Mouse (Mus musculus) cerebral cortex, adult 2 months (tissue): ENCODE results near the gene Hoxd9.

Experiments used
- WGBS: fragments of 180-500 bp; shearing (Covaris S2); methylation state at CpG from one replicate; pipeline ENCODE4 v1.1.7; 2018; 5-methylcytosine and 5-hydroxymethylcytosine counted together

Gene Hoxd9

DNA sequence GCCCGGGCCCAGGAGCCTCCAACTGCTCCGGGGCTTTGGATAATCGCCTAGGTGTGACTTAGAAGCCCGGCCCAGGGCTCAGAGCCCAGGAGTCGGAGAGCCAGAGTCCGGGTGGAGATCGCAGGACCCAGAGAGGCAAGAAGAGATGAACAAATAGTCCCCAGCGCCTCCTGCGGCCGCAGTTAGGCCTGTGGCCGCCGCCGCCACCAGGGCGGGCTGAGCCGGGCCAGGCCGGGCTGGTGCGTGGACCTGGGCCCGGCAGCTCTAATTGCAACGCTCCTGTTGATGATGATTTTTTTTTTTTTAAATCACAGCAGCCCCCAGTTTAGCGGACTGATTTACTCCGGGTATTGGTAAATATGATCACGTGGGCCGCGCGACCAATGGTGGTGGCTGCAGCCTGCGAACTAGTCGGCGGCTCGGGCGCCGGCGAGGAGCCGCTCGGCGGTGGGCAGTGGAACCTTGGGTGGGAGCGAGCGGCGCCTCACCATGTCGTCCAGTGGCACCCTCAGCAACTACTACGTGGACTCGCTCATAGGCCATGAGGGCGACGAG is at the start of gene Hoxd9:
Gene Hoxd9 (plus strand): TSS at position 161 of the 555 bp plus-strand sequence.
- WGBS, result under 1% methylated on average over 43 of the region's 43 CpGs

DNA sequence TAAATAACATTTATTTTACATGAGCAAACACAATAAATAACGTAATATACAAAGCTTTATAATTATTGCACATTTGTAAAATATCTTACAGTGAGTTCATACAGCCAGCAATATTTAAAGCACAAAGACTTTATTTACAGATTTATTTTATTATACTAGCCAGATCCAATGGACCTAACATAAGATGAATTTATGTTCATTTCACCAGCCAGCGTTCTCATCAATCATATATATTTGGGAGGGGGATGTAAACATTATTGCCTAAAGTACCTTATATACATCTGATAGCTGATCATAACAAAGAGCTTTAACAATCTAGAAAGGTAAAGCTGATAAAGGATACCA is 44.6 kb upstream of the Hoxd9 start:
- 35% methylated on average over 2 of the region's 2 CpGs for WGBS

DNA sequence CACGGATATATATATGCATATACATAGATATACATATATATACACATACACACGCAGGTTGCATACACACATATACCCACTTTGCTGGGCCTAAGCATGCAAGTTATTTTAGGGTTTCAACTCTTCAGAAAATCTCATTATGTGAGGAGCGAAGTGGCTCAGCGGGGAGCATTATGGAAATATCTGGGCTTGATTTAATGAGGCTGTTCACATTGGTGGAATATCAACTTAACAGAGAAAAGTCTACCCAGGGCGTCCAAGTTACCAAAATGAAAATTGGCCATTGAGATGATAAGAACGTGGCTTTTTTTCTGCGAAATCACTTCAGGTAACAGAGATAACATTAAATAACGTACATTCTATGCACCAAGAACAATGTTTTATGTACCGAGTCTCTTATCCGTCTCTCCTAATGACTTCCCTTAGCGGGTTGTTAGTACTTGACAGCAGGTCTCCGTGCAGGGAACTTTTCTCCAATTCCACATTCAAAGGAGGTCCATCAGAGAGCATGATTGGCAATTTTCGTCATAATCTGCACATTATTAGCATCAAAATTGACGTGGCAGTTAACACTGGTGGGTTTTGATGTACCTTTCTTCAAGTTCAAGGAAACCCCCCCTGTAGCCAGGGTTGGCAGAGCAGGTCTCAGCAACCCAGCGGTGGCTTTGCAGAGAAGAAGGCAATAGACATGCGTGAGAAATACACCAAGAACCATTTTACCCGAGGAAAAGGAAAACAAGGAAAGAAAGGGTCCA is 43.6 kb upstream of the Hoxd9 start:
- 15% methylated on average over 17 of the region's 17 CpGs for WGBS

DNA sequence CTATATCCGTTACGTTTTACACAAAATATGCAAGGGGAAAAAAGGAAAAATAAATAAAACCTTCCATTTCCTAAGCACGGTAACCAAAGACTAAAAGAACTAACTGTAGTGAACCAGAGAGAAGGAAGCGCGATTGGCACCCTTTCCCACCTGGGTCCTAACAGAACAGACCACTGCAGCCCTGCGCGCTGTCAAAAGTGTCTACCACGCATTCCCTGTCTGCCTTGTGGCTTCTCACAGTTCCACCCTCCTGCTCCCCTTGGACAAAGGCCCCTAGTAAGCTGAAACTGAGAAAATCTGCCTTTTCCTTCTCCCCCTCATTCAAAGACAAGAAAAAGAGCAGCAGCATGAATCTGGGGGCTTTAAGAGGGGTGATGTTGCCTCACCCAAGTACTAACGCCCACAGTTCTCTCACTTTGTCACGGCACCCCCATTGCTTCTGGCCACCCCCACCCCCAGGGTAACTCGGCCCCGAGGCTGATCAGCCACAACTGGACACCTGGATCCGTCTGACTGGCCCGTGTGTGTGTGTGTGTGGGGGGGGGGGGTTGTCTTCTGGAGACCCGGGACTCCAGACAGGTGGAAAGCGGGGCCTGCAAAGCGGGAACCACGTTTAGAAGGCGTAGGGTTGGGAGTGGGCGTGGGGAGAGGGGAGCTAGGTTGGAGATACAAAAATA is 42.6 kb upstream of the Hoxd9 start:
- 6% methylated on average over 20 of the region's 20 CpGs for WGBS

DNA sequence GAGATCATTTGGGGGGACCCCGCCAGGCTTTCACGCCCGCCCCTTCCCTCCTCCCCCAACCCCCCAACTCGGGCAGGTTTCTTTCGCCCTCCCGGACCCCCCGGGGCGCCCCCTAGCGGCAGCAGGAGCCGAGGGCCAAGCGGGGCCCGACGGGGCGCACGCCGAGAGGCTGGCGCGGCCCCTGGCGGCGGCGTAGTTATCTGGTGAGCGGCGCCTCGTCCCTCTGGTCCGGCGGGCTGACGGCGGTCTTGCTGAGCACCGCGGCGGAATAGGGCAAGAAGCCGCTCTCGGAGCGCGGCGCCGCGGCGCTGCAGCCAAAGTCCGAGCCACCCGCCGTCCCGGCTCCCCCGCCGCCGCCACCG is 42.1 kb upstream of the Hoxd9 start:
- 3% methylated on average over 43 of the region's 47 CpGs for WGBS

DNA sequence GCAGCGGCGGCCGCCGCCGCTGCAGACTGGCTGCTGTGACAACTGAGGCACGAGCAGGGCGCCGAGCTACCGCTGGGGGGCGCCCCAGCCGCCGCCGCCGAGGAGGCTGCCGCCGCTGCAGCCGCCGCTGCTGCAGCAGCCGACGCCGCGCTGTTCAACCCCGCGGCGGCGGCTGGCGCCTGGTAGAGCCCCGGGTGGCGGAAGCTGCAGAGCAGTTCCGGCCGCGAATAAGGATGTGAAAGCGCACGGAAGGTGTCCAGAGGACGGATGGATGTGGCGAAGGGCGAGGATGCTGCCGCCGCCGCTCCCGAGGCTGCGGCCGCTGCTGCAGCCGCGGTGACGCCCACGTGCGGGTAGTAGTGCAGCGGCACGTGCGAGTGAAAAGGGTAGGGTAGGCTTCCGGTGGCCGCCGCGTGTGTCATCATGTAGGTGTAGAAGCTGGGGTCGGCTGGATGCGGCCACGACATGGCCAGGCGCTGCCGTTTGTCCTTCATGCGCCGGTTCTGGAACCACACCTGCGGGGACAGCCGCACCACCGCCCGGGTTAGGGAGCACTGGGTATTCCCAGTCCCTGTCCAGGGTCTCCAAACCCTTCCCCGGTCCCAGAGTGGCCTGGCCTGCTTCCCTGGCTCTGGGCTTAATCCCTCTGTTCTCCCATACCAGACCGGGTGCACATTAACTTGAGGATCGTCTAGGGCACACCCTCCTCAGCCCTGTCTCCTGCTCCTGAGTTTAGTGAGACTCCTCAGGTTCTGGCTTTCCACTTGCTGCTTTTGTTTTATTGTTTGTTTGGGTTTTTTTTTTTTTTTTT is 41.5 kb upstream of the Hoxd9 start:
- WGBS, result 2% methylated on average over 67 of the region's 69 CpGs

DNA sequence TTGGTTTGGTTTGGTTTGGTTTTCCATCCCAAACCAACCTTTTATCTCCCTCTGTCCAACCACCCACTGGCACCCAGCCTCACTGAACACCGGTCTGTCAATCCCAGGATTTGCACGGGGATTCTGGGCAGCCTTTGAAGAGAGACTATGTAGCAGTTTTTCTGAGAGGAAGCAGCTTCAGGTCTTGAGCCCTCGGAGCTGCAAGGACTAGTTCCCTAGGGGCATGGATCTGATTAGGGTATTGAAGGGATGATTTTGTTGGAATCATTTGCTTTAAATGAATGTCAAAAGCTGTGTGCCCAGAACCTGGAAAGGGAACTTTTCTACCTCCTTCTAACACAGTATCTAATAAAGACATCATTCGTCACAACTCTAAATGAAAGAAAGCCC is 40.9 kb upstream of the Hoxd9 start:
- 4% methylated on average over 4 of the region's 4 CpGs for WGBS

DNA sequence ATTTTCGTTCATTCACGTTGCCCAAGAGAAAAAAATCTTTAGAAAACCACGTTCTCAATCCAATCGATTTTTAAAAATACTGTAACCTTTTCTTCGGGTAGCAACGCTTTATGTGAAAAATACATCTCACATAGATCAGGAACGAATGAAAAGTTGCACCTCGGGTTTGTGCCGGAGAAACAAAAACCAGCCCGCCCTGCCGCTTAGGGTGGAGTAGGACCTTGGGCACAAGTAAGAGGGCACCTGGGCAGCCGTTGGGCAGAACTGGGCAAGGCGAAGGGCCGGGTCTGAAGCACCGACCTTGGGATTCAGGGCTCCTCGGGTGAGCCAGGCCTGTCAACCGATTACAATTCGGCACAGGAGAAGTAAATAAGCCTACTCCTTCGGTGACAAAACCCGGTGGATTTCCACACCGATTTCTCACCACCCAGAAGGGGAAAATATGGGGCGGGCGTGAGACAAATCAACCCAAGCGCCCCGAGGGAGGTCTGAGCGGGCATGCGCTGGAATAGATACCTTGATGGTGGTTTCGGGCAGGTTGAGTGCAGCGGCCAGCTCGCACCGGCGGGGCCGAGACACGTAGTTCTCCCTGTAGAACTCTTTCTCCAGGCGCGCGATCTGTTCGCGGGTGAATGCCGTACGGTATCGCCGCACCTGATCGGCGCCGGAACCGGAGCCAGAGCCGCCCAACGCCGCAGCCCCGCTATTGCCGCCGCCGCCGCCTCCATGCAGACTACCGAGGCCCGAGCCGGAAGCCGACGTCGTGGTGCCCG is 40.1 kb upstream of the Hoxd9 start:
- WGBS, result 4% methylated on average over 62 of the region's 62 CpGs

DNA sequence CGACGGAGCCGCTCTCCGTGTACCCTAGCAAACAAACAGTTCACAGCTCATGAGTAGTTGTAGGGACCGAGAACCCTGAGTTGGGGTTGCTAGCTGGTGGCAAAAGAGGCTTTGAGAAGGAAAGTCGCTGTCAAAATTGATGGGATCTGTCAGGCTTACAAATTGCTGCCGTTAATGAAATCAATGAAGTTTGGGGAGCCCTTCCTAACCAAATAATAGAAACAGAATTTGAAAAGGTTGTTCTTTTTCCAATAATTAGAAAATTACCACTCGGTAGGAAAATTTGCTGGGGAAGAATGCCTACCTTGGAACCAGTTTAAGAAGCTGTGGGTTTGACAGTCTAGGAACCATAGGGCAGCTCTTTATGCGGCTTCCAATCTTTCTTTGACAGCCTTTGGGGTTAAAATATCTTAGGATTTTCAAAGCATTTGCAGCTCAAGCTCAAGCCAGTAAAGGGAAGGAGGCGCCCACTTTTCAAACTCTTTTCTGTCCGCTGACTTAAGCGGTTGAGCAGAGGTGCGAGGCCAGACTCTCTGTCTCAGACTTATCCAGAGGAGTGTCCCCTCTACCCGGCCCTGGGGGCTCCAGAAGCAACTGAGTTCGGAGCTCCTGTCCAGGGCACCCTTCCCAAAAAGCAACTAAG is 39.4 kb upstream of the Hoxd9 start:
- WGBS, result 6% methylated on average over 15 of the region's 15 CpGs

DNA sequence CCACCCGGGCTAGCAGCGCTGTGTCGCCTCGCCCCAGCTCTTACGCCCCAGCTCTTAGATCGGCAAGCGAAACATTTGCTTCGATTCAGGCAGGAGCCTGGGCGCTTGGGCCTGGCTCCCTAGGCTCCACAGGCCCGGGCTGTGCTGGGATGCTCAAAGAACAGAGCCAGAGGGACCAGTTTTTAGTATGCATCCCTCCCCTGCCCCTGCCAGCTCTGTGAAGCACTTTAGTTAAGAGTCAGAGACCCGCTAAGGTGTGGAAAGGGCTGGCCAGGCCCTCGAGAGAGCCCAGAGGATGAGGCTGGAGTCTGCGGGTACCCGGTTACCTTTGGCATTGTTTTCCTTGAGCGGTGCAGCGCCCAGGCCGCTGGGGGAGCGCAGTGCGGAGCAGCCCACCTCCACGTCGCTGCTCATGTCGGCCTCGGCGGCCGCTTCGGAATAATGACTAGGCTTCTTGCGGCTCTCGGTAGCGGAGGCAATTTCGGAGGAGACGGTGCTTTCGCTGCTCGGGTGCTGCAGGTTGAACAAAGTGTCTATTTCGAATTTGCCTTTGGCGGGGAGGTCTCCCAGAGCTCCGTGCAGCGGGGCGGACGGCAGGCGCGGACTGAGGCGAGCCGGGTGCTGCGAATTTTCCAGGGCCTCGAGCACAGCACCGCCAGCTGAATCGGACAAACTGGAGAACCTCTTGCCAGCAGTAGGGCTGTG is 38.7 kb upstream of the Hoxd9 start:
- 2% methylated on average over 47 of the region's 47 CpGs for WGBS

DNA sequence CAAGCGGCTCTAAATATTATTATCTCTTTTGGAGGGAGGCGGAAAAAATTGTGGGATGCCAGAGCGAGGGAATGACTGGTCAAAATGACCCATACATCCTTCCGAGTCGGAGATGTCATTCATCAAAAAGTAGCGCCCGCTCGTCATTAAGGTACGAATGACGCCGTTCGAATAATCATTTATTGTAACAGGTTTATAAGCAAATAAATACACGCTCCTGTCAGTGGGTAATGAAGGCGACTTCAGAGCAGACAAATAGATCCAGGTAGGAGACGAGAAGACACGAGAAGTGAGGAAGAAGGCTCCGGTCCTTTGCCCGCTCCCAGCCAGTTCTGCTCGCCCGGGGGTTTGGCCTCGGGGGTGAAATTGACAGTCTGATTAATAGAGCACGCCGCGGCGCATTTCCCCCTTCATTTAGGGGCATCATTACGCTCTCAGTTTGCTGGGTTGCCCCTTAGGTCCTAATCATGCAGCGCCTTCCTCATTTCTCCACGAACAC is 38.0 kb upstream of the Hoxd9 start, which contains the start of gene Evx2:
Gene Evx2 (minus strand): TSS at position 51 of the 499 bp plus-strand sequence.
- 4% methylated on average over 28 of the region's 28 CpGs for WGBS

DNA sequence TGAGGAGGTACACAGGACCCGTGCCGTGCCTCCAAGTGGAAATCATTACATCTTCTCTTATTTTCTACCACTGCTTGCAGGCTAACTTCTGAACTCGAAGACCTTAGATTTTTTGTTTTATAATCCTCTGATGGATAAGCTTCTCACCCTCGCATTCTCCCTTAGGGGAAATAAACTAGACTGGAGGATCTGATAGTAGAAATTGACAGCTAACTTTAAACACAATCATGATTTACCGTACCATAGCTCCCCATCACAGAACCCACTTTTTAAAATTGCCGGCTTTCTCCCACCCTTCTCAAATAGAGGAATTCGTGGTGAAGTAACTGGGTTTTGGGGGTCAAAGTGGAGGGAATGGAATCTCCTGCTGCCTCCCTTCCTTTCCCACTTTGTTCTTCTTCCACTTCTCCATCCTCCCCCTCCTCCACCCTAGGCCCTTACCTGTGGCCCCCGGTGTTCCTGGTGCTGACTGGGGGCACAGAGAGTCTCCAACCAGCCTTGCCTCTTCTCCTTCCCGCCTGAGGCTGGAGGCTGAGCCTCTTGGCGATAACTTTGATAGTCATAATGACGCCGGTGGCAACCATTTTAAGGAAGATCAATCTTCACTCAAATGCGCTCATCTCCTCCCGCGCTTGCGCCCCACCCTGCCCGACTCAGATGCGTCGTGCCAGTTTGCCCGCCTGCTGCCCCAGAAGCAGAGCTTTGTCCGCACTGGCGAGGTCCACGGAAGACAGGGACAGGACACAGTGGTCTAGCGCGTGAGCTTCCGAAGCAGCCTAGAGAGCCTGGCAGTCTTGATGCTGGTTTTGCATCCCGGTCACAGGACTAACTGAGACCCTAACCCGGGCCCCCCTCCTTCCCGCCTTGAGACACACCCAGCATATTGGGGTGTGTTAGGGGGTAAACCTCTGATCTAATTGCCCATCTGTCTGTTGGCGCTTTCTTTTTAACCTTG is 36.8 kb upstream of the Hoxd9 start:
- WGBS, result 5% methylated on average over 30 of the region's 30 CpGs

DNA sequence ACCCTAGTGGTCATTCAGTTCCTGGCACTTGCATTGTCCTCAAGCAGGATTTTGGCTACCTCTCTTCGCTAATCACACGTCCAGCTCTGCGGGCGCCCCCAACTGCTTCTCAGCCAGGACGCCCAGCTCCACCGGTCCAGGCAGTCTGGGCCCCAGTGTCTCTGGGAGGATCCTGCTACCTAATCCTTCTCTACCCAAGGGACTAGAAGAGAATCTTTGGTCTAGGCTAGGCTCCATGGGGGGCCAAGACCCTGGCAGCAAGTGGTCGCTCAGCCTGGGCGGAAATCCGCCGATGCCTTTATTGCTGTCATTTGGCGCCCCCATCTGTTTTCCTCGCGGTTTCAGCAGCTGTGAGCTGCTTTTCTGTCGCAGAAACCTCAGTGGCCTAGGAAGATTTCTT is 35.8 kb upstream of the Hoxd9 start:
- under 1% methylated on average over 14 of the region's 14 CpGs for WGBS

DNA sequence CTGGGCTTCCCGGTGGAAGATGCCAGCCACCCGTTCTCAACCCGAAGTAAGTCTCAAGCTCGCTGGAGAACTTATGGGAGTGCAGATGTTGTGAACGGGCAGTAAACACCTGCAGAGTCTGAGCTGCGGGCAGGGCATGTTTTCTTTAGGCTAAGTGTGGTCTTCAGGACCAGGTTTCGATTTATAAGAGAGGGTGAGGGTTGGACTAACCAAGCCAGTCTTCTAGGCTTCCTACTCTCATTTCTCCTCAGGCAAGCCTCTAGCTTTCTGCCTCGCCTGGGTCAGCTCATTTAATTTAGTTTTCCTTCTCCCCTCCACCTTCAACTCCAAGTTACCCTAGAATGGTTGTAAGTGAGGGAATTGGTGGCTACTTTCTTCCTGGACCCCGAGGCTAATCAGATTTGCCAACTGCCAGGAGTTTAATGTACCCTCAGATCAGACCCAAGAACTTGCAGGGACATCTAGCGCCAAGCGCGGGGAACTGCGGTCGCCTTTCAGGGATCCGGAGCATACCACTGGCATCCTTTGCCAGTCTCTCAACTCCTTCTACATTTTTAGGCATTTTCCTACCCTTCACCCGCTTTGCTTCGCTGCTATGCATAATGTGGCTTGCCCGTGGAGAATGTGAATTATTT is 34.1 kb upstream of the Hoxd9 start:
- 6% methylated on average over 18 of the region's 18 CpGs for WGBS

DNA sequence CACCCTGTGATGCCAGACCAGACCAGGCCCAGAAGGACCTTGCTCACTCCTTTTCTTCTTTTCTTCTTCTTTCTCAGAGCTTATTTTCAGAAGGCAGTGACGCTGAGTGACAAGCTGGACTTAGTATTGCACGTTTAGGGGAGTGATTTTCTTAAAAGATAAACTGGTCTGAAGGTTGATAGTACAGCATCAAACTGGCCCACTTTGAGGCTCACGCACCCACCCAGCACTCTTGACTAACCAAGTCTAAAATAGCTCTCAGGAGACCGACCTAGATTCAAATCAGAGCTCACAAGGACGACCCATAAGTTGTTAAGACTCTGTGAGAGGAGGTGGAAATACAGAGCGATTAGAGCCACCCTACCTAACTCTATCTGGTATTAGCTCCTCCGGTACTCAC is 31.1 kb upstream of the Hoxd9 start:
- 2% methylated on average over 7 of the region's 7 CpGs for WGBS

DNA sequence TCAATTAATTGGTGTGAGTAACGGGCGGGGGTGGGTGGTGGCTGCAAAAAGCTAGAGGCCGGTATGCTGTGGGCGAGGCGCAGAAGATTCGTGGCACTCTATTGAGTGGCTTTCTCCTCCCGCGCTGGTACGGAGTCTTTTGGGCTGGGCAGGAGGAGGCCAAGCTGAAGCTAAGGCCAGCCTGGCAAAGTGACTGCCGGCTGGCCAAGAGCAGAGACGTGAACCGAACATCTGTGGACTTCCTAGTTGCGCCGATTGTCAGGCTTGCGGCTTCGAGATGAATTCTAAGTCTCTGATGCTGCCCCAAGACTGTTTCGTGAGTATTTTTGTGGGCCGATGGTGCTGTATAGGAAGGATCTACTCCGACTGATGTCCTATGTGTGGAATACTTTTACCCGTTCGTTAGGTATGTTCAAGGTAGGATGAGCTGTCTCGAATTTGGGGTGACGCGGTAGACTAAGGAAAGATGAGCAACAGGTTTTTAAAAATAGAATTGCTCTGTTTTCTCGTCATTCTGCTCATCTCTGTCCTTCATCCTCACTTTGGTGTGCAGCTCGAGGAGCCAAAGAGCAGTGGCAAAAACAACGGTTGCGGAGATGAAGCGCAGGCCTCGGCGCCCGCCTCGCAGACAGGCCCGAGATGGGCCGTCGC is 30.2 kb upstream of the Hoxd9 start:
- 4% methylated on average over 36 of the region's 36 CpGs for WGBS

DNA sequence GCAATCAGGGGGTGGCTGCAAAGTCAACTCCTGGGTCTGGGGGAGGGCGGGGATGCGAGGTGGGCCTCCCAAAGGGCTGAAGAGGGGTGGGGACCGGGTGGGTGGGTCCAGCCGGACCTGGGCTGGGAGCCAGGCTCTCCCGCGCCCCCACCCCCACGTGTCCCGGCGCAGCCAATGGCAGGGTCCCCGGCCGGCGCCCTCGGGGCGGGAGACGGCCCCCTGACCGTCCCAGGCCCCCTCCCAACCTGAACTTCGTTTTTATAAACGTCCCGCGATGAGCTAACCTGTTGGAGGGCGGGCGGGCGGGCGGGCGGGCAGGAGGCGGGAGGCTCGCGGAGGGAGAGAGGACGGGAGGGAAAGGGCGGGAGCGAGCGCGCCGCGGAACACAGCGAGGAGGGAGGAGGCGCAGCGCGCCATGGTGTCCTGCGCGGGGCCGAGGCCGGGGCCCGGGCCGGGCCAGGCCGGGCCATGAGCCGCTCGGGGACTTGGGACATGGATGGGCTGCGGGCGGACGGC is 29.6 kb upstream of the Hoxd9 start, which contains the start of gene Hoxd13:
Gene Hoxd13 (plus strand): TSS at position 469 of the 516 bp plus-strand sequence.
- 1% methylated on average over 50 of the region's 51 CpGs for WGBS
